Mouse (Mus musculus) liver, postnatal 0 days (tissue): ENCODE results near the gene Tab1. TPM values are rescaled to one million over a fixed set of nuclear protein-coding genes. Genes with fewer than 3 reads are reported as not detected.

Experiments used
- ATAC-seq: fragments of 200-750 bp; cut with Nextera tagmentation; 2 replicates; pipeline ENCODE4 v1.8.0; 2017; ENCODE audit warnings: mild to moderate bottlenecking, moderate library complexity
- DNase-seq: peaks from one replicate; pipeline ENCODE4 v3.0.0-alpha.2; 2016
- H3K27ac ChIP-seq: fragments of 300-500 bp; sonication (generic); 2 replicates; pipeline ENCODE4 v1.5.1; 2014; ENCODE audit warnings: antibody characterized with exemption, moderate library complexity, mild to moderate bottlenecking, low read depth
- H3K27me3 ChIP-seq: fragments of 300-500 bp; sonication (generic); 2 replicates; pipeline ENCODE4 v1.6.1; 2014; ENCODE audit warnings: low read length, control low read depth, mixed read lengths; ENCODE audit not compliant: insufficient read depth
- H3K36me3 ChIP-seq: fragments of 300-500 bp; sonication (generic); replicated peaks from 2 replicates; pipeline ENCODE4 v1.6.1; 2014; ENCODE audit warnings: mild to moderate bottlenecking, control low read depth, low read length, moderate library complexity, mixed read lengths; ENCODE audit not compliant: insufficient read depth
- H3K4me1 ChIP-seq: fragments of 300-500 bp; sonication (generic); 2 replicates; pipeline ENCODE4 v1.6.1; 2014; ENCODE audit warnings: antibody characterized with exemption, mild to moderate bottlenecking, control low read depth; ENCODE audit not compliant: insufficient read depth
- H3K4me2 ChIP-seq: fragments of 300-500 bp; sonication (generic); 2 replicates; pipeline ENCODE4 v1.6.1; 2014; ENCODE audit warnings: low read depth, mild to moderate bottlenecking, low read length, moderate library complexity, mixed read lengths
- H3K4me3 ChIP-seq: fragments of 300-500 bp; sonication (generic); 2 replicates; pipeline ENCODE4 v1.5.1; 2014; ENCODE audit warnings: low read depth, low read length
- H3K9ac ChIP-seq: fragments of 300-500 bp; sonication (generic); replicated peaks from 2 replicates; pipeline ENCODE4 v1.6.1; 2014; ENCODE audit warnings: mild to moderate bottlenecking, moderate library complexity
- H3K9me3 ChIP-seq: fragments of 300-500 bp; sonication (generic); 2 replicates; pipeline ENCODE4 v1.6.1; 2016; ENCODE audit warnings: mild to moderate bottlenecking, control low read depth, low read length, mixed read lengths
- CTCF ChIP-seq: sonication (generic); IDR thresholded peaks from 2 replicates; pipeline ENCODE4 v1.5.1; 2016; ENCODE audit warnings: antibody characterized with exemption, low read depth
- EP300 ChIP-seq: IDR thresholded peaks from 2 replicates; pipeline ENCODE4 v1.6.1; 2016; ENCODE audit warnings: antibody characterized with exemption, low read depth, mild to moderate bottlenecking
- whole genome bisulfite sequencing: fragments of 180-500 bp; shearing (Covaris S2); extraction: QIAGEN DNeasy Blood & Tissue Kit; methylation state at CpG from one replicate; pipeline ENCODE4 v1.1.7; 2014; ENCODE audit not compliant: insufficient replicate concordance; 5-methylcytosine and 5-hydroxymethylcytosine counted together
- polyA plus RNA-seq: library from polyadenylated mRNA; unstranded; fragments of >200 nt; fragmentation: Nextera tagmentation; extraction: Ambion mirVana; gene quantifications from 2 replicates; pipeline ENCODE4 v1.2.1, GENCODE M21; 2015

Gene Tab1
- polyA plus RNA-seq, 1 experiment from 2014 or later: 7.5 TPM

- H3K27me3 ChIP-seq: no peaks in the 10 kb centered on the region
- H3K4me2 ChIP-seq: no peak overlapping the region
- peaks cover 46% of the 10 kb centered on the region for H3K36me3 ChIP-seq
- ATAC-seq: no peak
- no peak overlapping the region for H3K27ac ChIP-seq
- no peak overlapping the region for H3K4me3 ChIP-seq
- H3K9me3 ChIP-seq: no peaks in the 10 kb centered on the region
- no peak for DNase-seq
- H3K4me1 ChIP-seq: peaks cover 4% of the 10 kb centered on the region
- no peak for TF ChIP-seq CTCF
- no peak for TF ChIP-seq EP300
- 93% methylated on average over 4 of the region's 4 CpGs for WGBS
- H3K9ac ChIP-seq: no peak overlapping the region
These were observed 27.8 kb downstream of the Tab1 start for GRCm38 (mm10) chr15:80160726-80161125.

GRCm38 (mm10) chr15:80161199-80161598, 28.3 kb downstream of the Tab1 start:
- Histone ChIP-seq H3K9me3 (no peaks in the 10 kb centered on the region), H3K27me3 (no peaks in the 10 kb centered on the region), H3K4me2 (no peak overlapping the region), H3K36me3 (peaks cover 42% of the 10 kb centered on the region), H3K27ac (no peak overlapping the region), H3K4me1 (peaks cover 4% of the 10 kb centered on the region), H3K4me3 (no peak overlapping the region), H3K9ac (no peak overlapping the region)
- 93% methylated on average over 3 of the region's 3 CpGs for WGBS
- TF ChIP-seq EP300: no peak
- TF ChIP-seq CTCF: no peak
- DNase-seq (no peak), ATAC-seq (no peak)

- no peak overlapping the region for H3K4me3 ChIP-seq
- WGBS: 74% methylated on average over 4 of the region's 4 CpGs
- peaks cover 4% of the 10 kb centered on the region for H3K4me1 ChIP-seq
- H3K27ac ChIP-seq: no peak overlapping the region
- no peaks in the 10 kb centered on the region for H3K27me3 ChIP-seq
- H3K4me2 ChIP-seq: no peak overlapping the region
- ATAC-seq (no peak), DNase-seq (no peak)
- H3K36me3 ChIP-seq: peaks cover 34% of the 10 kb centered on the region
- no peaks in the 10 kb centered on the region for H3K9me3 ChIP-seq
- TF ChIP-seq EP300: no peak
- TF ChIP-seq CTCF: no peak
- no peak overlapping the region for H3K9ac ChIP-seq
These were observed 29.6 kb downstream of the Tab1 start for GRCm38 (mm10) chr15:80162401-80162964.

GRCm38 (mm10) chr15:80163274-80163673, 30.3 kb downstream of the Tab1 start:
- no peak for ATAC-seq
- DNase-seq: no peak
- H3K27me3 ChIP-seq: no peaks in the 10 kb centered on the region
- H3K4me2 ChIP-seq: no peak overlapping the region
- TF ChIP-seq CTCF: no peak
- no peak for TF ChIP-seq EP300
- no peaks in the 10 kb centered on the region for H3K9me3 ChIP-seq
- no peak overlapping the region for H3K27ac ChIP-seq
- peaks cover 26% of the 10 kb centered on the region for H3K36me3 ChIP-seq
- 87% methylated on average over 11 of the region's 11 CpGs for WGBS
- no peak overlapping the region for H3K9ac ChIP-seq
- no peak overlapping the region for H3K4me3 ChIP-seq
- H3K4me1 ChIP-seq: peaks cover 4% of the 10 kb centered on the region

GRCm38 (mm10) chr15:80163716-80164115, 30.8 kb downstream of the Tab1 start:
- Histone ChIP-seq H3K27me3 (no peaks in the 10 kb centered on the region), H3K4me1 (no peaks in the 10 kb centered on the region; the same call in 1 of the 2 replicates), H3K27ac (no peak overlapping the region), H3K9me3 (no peaks in the 10 kb centered on the region), H3K4me3 (no peak overlapping the region), H3K4me2 (no peak overlapping the region), H3K9ac (no peak overlapping the region), H3K36me3 (peaks cover 22% of the 10 kb centered on the region)
- DNase-seq (no peak), ATAC-seq (no peak)
- 82% methylated on average over 4 of the region's 4 CpGs for WGBS
- TF ChIP-seq EP300 (no peak), CTCF (no peak)

- Histone ChIP-seq H3K4me2 (no peak overlapping the region), H3K27ac (no peak overlapping the region), H3K9ac (no peak overlapping the region), H3K27me3 (peaks cover 4% of the 10 kb centered on the region; the same call in 1 of the 2 replicates), H3K4me3 (no peak overlapping the region), H3K9me3 (no peaks in the 10 kb centered on the region), H3K4me1 (no peaks in the 10 kb centered on the region), H3K36me3 (peaks cover 13% of the 10 kb centered on the region)
- TF ChIP-seq EP300 (no peak), CTCF (no peak)
- ATAC-seq: no peak
- 49% methylated on average over 5 of the region's 5 CpGs for WGBS
- no peak for DNase-seq
These were observed 32.5 kb downstream of the Tab1 start for GRCm38 (mm10) chr15:80165396-80165795.

- H3K9ac ChIP-seq: no peak overlapping the region
- H3K4me1 ChIP-seq: peaks cover 2% of the 10 kb centered on the region; the same call in 1 of the 2 replicates
- 96% methylated on average over 1 of the region's 1 CpGs for WGBS
- no peak overlapping the region for H3K27ac ChIP-seq
- H3K27me3 ChIP-seq: peaks cover 34% of the 10 kb centered on the region
- ATAC-seq (no peak), DNase-seq (no peak)
- no peak for TF ChIP-seq CTCF
- H3K4me3 ChIP-seq: no peak overlapping the region
- H3K9me3 ChIP-seq: no peaks in the 10 kb centered on the region
- no peaks in the 10 kb centered on the region for H3K36me3 ChIP-seq
- no peak overlapping the region for H3K4me2 ChIP-seq
These were observed 36.6 kb downstream of the Tab1 start for GRCm38 (mm10) chr15:80169484-80169883.
